Mouse (Mus musculus) CH12.LX (cell line): ENCODE data around the gene Uvrag. TPM values are rescaled to one million over a fixed set of nuclear protein-coding genes. Genes with fewer than 3 reads are reported as not detected.

ENCODE experiments used
- DNase-seq: peaks from one replicate; pipeline ENCODE4 v3.0.0-alpha.2; 2013; ENCODE audit errors: extremely low read depth
- H3K27ac ChIP-seq: 2 replicates; pipeline ENCODE4 v1.5.1; 2012; ENCODE audit warnings: low read depth, mild to moderate bottlenecking, control low read depth, moderate library complexity; ENCODE audit not compliant: insufficient read depth
- H3K27me3 ChIP-seq: replicated peaks from 2 replicates; pipeline ENCODE3; 2012; ENCODE audit warnings: inconsistent platforms
- H3K36me3 ChIP-seq, 2 experiments: replicated peaks in 1 of 2; 2 replicates each; pipeline versions ENCODE3 to v1.6.1; 2012; ENCODE audit warnings: inconsistent platforms in 1 of 2, low read length in 1 of 2, mild to moderate bottlenecking in 1 of 2, mixed read lengths in 1 of 2, moderate library complexity in 1 of 2; ENCODE audit not compliant: control insufficient read depth in 1 of 2, insufficient read depth in 1 of 2
- H3K4me1 ChIP-seq, 2 experiments: 2 replicates each; pipeline ENCODE4 v1.6.1; 2012; ENCODE audit warnings: inconsistent platforms in 1 of 2, moderate library complexity in 1 of 2; ENCODE audit not compliant: insufficient read depth in 2 of 2, control insufficient read depth in 1 of 2
- H3K4me2 ChIP-seq: 2 replicates; pipeline ENCODE4 v1.6.1; 2012; ENCODE audit warnings: low read depth, mild to moderate bottlenecking, control low read depth; ENCODE audit not compliant: poor library complexity, insufficient read depth, severe bottlenecking
- H3K4me3 ChIP-seq, 3 experiments: fragments of 150-350 bp in 1 of 3; sonication (generic) in 1 of 3; replicated peaks in 1 of 3; 2 replicates each; pipeline versions ENCODE3 to v1.5.1; 2011 to 2012; ENCODE audit warnings: low read depth in 2 of 3, low read length in 2 of 3, mild to moderate bottlenecking in 2 of 3, moderate library complexity in 2 of 3, control low read depth in 1 of 3, improper control_type of control experiment in 1 of 3, inconsistent platforms in 1 of 3, mixed read lengths in 1 of 3; ENCODE audit not compliant: poor library complexity in 1 of 3
- H3K79me2 ChIP-seq: replicated peaks from 2 replicates; pipeline ENCODE4 v1.6.1; 2012; ENCODE audit warnings: mild to moderate bottlenecking, moderate library complexity; ENCODE audit not compliant: control insufficient read depth, poor library complexity, insufficient read depth, severe bottlenecking; ENCODE audit errors: extremely low read depth
- H3K9ac ChIP-seq: 2 replicates; pipeline ENCODE4 v1.6.1; 2012; ENCODE audit warnings: low read depth, mild to moderate bottlenecking, control low read depth, moderate library complexity; ENCODE audit not compliant: insufficient read depth
- H3K9me3 ChIP-seq: replicated peaks from 2 replicates; pipeline ENCODE3; 2012; ENCODE audit warnings: low read length, inconsistent platforms, mixed read lengths
- BHLHE40 ChIP-seq: IDR thresholded peaks from 2 replicates; pipeline ENCODE4 v1.6.1; 2011; ENCODE audit warnings: mild to moderate bottlenecking, low read depth, low read length, improper control_type of control experiment
- CHD1 ChIP-seq: IDR thresholded peaks from 2 replicates; pipeline ENCODE4 v1.6.1; 2012; ENCODE audit warnings: low read depth, low read length, improper control_type of control experiment, inconsistent platforms
- CHD2 ChIP-seq: IDR thresholded peaks from 2 replicates; pipeline ENCODE4 v1.6.1; 2011; ENCODE audit warnings: low read length, improper control_type of control experiment
- CTCF ChIP-seq, 2 experiments: IDR thresholded peaks in 1 of 2; conservative IDR thresholded peaks in 1 of 2; 2 replicates each; pipeline ENCODE4 v1.5.1; 2011 to 2012; ENCODE audit warnings: low read depth in 2 of 2, low read length in 2 of 2, improper control_type of control experiment in 1 of 2, inconsistent platforms in 1 of 2, mild to moderate bottlenecking in 1 of 2, moderate library complexity in 1 of 2
- E2F4 ChIP-seq: IDR thresholded peaks from 2 replicates; pipeline ENCODE4 v1.6.1; 2011; ENCODE audit warnings: low read depth, low read length, improper control_type of control experiment; ENCODE audit not compliant: insufficient replicate concordance
- ELF1 ChIP-seq: IDR thresholded peaks from 2 replicates; pipeline ENCODE4 v1.6.1; 2014; ENCODE audit warnings: low read depth, mild to moderate bottlenecking, inconsistent platforms, low read length, improper control_type of control experiment
- EP300 ChIP-seq: IDR thresholded peaks from 2 replicates; pipeline ENCODE4 v1.6.1; 2011; ENCODE audit warnings: low read length, improper control_type of control experiment
- ETS1 ChIP-seq: conservative IDR thresholded peaks from 2 replicates; pipeline ENCODE4 v1.6.1; 2012; ENCODE audit warnings: low read depth, mild to moderate bottlenecking, inconsistent platforms, low read length, improper control_type of control experiment, moderate library complexity
- GABPA ChIP-seq: IDR thresholded peaks from 2 replicates; pipeline ENCODE4 v1.6.1; 2012; ENCODE audit warnings: low read depth, low read length, improper control_type of control experiment, inconsistent platforms; ENCODE audit not compliant: insufficient replicate concordance
- HCFC1 ChIP-seq: IDR thresholded peaks from 2 replicates; pipeline ENCODE4 v1.6.1; 2012; ENCODE audit warnings: low read depth, mild to moderate bottlenecking, inconsistent platforms, low read length, improper control_type of control experiment
- IRF4 ChIP-seq: IDR thresholded peaks from 2 replicates; pipeline ENCODE4 v1.6.1; 2014; ENCODE audit warnings: low read depth, mild to moderate bottlenecking, inconsistent platforms, low read length, improper control_type of control experiment
- JUN ChIP-seq: IDR thresholded peaks from 2 replicates; pipeline ENCODE4 v1.6.1; 2011; ENCODE audit warnings: low read depth, mild to moderate bottlenecking, low read length, improper control_type of control experiment, moderate library complexity; ENCODE audit not compliant: insufficient read depth
- JUND ChIP-seq: conservative IDR thresholded peaks from 2 replicates; pipeline ENCODE4 v1.6.1; 2011; ENCODE audit warnings: low read depth, low read length, improper control_type of control experiment
- KAT2A ChIP-seq: IDR thresholded peaks from 2 replicates; pipeline ENCODE4 v1.6.1; 2012; ENCODE audit warnings: low read length, improper control_type of control experiment, inconsistent platforms; ENCODE audit not compliant: insufficient replicate concordance
- MAFK ChIP-seq: IDR thresholded peaks from 2 replicates; pipeline ENCODE4 v1.6.1; 2011; ENCODE audit warnings: low read length, improper control_type of control experiment; ENCODE audit not compliant: insufficient replicate concordance
- MAX ChIP-seq: IDR thresholded peaks from 2 replicates; pipeline ENCODE4 v1.6.1; 2011; ENCODE audit warnings: low read length, improper control_type of control experiment
- MAZ ChIP-seq: IDR thresholded peaks from 2 replicates; pipeline ENCODE4 v1.6.1; 2012; ENCODE audit warnings: low read depth, mild to moderate bottlenecking, inconsistent platforms, low read length, improper control_type of control experiment, moderate library complexity
- MEF2A ChIP-seq: IDR thresholded peaks from 2 replicates; pipeline ENCODE4 v1.6.1; 2014; ENCODE audit warnings: low read depth, mild to moderate bottlenecking, inconsistent platforms, low read length, improper control_type of control experiment, borderline replicate concordance
- MXI1 ChIP-seq: IDR thresholded peaks from 2 replicates; pipeline ENCODE4 v1.6.1; 2011; ENCODE audit warnings: mild to moderate bottlenecking, low read depth, low read length, improper control_type of control experiment
- MYC ChIP-seq: IDR thresholded peaks from 2 replicates; pipeline ENCODE4 v1.6.1; 2011; ENCODE audit warnings: low read depth, mild to moderate bottlenecking, improper control_type of control experiment, low read length
- NELFE ChIP-seq: IDR thresholded peaks from 2 replicates; pipeline ENCODE4 v1.6.1; 2011; ENCODE audit warnings: low read depth, low read length, improper control_type of control experiment
- NRF1 ChIP-seq: IDR thresholded peaks from 2 replicates; pipeline ENCODE4 v1.6.1; 2014; ENCODE audit warnings: low read depth, mild to moderate bottlenecking, inconsistent platforms, low read length, improper control_type of control experiment, moderate library complexity
- PAX5 ChIP-seq: IDR thresholded peaks from 2 replicates; pipeline ENCODE4 v1.6.1; 2012; ENCODE audit warnings: low read length, inconsistent platforms, mixed read lengths
- POLR2A ChIP-seq: IDR thresholded peaks from 2 replicates; pipeline ENCODE4 v1.6.1; 2011; ENCODE audit warnings: low read depth, mild to moderate bottlenecking, improper control_type of control experiment, low read length
- POLR2AphosphoS2 ChIP-seq: IDR thresholded peaks from 2 replicates; pipeline ENCODE4 v1.6.1; 2011; ENCODE audit warnings: low read depth, low read length, improper control_type of control experiment
- RAD21 ChIP-seq: IDR thresholded peaks from 2 replicates; pipeline ENCODE4 v1.6.1; 2011; ENCODE audit warnings: low read depth, mild to moderate bottlenecking, low read length, improper control_type of control experiment, moderate library complexity
- RCOR1 ChIP-seq: conservative IDR thresholded peaks from 2 replicates; pipeline ENCODE4 v1.6.1; 2012; ENCODE audit warnings: low read depth, mild to moderate bottlenecking, inconsistent platforms, low read length, improper control_type of control experiment
- SIN3A ChIP-seq: IDR thresholded peaks from 2 replicates; pipeline ENCODE4 v1.6.1; 2012; ENCODE audit warnings: low read length, improper control_type of control experiment, inconsistent platforms
- SMC3 ChIP-seq: IDR thresholded peaks from 2 replicates; pipeline ENCODE4 v1.6.1; 2011; ENCODE audit warnings: low read depth, low read length, improper control_type of control experiment
- TBP ChIP-seq: conservative IDR thresholded peaks from 2 replicates; pipeline ENCODE4 v1.6.1; 2011; ENCODE audit warnings: low read depth, low read length, improper control_type of control experiment
- TCF12 ChIP-seq: IDR thresholded peaks from 2 replicates; pipeline ENCODE4 v1.6.1; 2014; ENCODE audit warnings: low read depth, mild to moderate bottlenecking, inconsistent platforms, low read length, improper control_type of control experiment
- UBTF ChIP-seq: IDR thresholded peaks from 2 replicates; pipeline ENCODE4 v1.6.1; 2012; ENCODE audit warnings: low read depth, mild to moderate bottlenecking, inconsistent platforms, low read length, improper control_type of control experiment, moderate library complexity
- USF1 ChIP-seq: IDR thresholded peaks from 2 replicates; pipeline ENCODE4 v1.6.1; 2014; ENCODE audit warnings: low read depth, mild to moderate bottlenecking, inconsistent platforms, low read length, improper control_type of control experiment
- USF2 ChIP-seq: conservative IDR thresholded peaks from 2 replicates; pipeline ENCODE4 v1.6.1; 2011; ENCODE audit warnings: low read depth, low read length, improper control_type of control experiment
- ZC3H11A ChIP-seq: IDR thresholded peaks from 2 replicates; pipeline ENCODE4 v1.6.1; 2012; ENCODE audit warnings: low read depth, mild to moderate bottlenecking, inconsistent platforms, low read length, improper control_type of control experiment
- ZKSCAN1 ChIP-seq: IDR thresholded peaks from 2 replicates; pipeline ENCODE4 v1.6.1; 2012; ENCODE audit warnings: low read depth, inconsistent platforms, low read length, improper control_type of control experiment, borderline replicate concordance
- ZMIZ1 ChIP-seq: IDR thresholded peaks from 2 replicates; pipeline ENCODE4 v1.6.1; 2012; ENCODE audit warnings: low read depth, mild to moderate bottlenecking, inconsistent platforms, low read length, improper control_type of control experiment
- ZNF384 ChIP-seq: IDR thresholded peaks from 2 replicates; pipeline ENCODE4 v1.6.1; 2012; ENCODE audit warnings: low read depth, low read length, improper control_type of control experiment, inconsistent platforms
- dilution Hi-C: fragments of 300-500 bp; cut with MboI; formaldehyde crosslinking; loops from 2 replicates; pipeline ENCODE4 v1.14.3; 2020; ENCODE audit warnings: low sequenced_read_pairs; ENCODE audit not compliant: extremely low pct_unique_long_range_greater_than_20kb, extremely low pct_ligation_motif_present
- in situ Hi-C: fragments of 300-500 bp; cut with MboI; formaldehyde crosslinking; loops from 3 replicates; pipeline ENCODE4 v1.14.3; 2019; ENCODE audit warnings: low sequenced_read_pairs, low pct_ligation_motif_present, low pct_unique_long_range_greater_than_20kb, mixed read lengths
- polyA plus RNA-seq: library from polyadenylated mRNA; unstranded; fragments of >175 nt; gene quantifications from 2 replicates; pipeline ENCODE4 v1.2.1, GENCODE M21; 2012; ENCODE audit warnings: low read depth; ENCODE audit not compliant: insufficient read length
- total RNA-seq, 2 experiments: library from RNA; depleted of rRNA; stranded (reverse); fragments of 300-350 nt in 1 of 2; fragments of >200 nt in 1 of 2; gene quantifications; 2 replicates each; pipeline ENCODE4 v1.2.3; 2012 to 2014

Gene Uvrag
- total and polyA plus RNA-seq, 3 experiments, result 20.6 to 47.4 (median 37.5) TPM

GRCm38 (mm10) chr7:99036284-99036683 is 104.7 kb downstream of the Uvrag start:
- in situ Hi-C loops (no loop called here), dilution Hi-C loops (no loop called here)
- no peaks in the 10 kb centered on the region for H3K27me3 ChIP-seq
- peaks cover 0 to 57% of the 10 kb centered on the region in 2 experiments for H3K36me3 ChIP-seq
- no peaks in the 10 kb centered on the region for H3K79me2 ChIP-seq
- TF ChIP-seq ZKSCAN1 (no peak), ELF1 (no peak), JUN (peak; percentile 36; the same call in 1 of the 2 replicates), CTCF (conservative IDR thresholded peaks at IDR 0.05 in 1 of 2, IDR thresholded peaks at IDR 0.05 in 1 of 2; ENCODE audit: low read depth in 2 of 2, low read length in 2 of 2) (no peak), HCFC1 (no peak), NELFE (no peak), POLR2AphosphoS2 (no peak), USF2 (no peak), SMC3 (no peak), MAZ (no peak), NRF1 (no peak), JUND (no peak; the same call in 1 of the 2 replicates), ETS1 (peak; percentile 52), TCF12 (peak; percentile 45; the same call in 1 of the 2 replicates), MAX (peak; percentile 78; the same call in 1 of the 2 replicates), BHLHE40 (peak; percentile 89), TBP (no peak), MYC (peak; percentile 69; the same call in 1 of the 2 replicates), ZMIZ1 (no peak), POLR2A (no peak), RCOR1 (no peak), MXI1 (peak; percentile 72; the same call in 1 of the 2 replicates), CHD1 (no peak), CHD2 (no peak), E2F4 (no peak), USF1 (no peak), EP300 (peak; percentile 73), ZC3H11A (no peak), KAT2A (no peak), SIN3A (peak; percentile 55; the same call in 1 of the 2 replicates), MEF2A (peak; percentile 71; the same call in 1 of the 2 replicates), MAFK (0 out of 2 replicates have a peak, but pooled peaks have one; percentile 31), UBTF (no peak), ZNF384 (no peak), RAD21 (no peak), PAX5 (no peak), IRF4 (peak; percentile 82), GABPA (no peak)
- H3K9ac ChIP-seq, result peak overlapping the region; percentile 42
- H3K9me3 ChIP-seq, result no peaks in the 10 kb centered on the region
- peaks cover 10 to 51% of the 10 kb centered on the region in 2 experiments for H3K4me1 ChIP-seq
- peak overlapping the region; percentile 86 for H3K4me2 ChIP-seq
- no peak overlapping the region for H3K4me3 ChIP-seq
- no peak overlapping the region for H3K27ac ChIP-seq
- no peak for DNase-seq
